Mouse (Mus musculus) CD4-positive naive resting alpha-beta T cell, adult 57 days (primary cell): ENCODE data around the gene Zfp329. TPM values are rescaled to one million over a fixed set of nuclear protein-coding genes. Genes with fewer than 3 reads are reported as not detected.

Experiments
- total RNA-seq: library from RNA; stranded (reverse); gene quantifications from one replicate; pipeline ENCODE4 v1.2.4, GENCODE M21; 2023

The Zfp329 gene
- total RNA-seq: 14.3 TPM

GRCm38 (mm10) chr7:12818521-12819295 lies at the start of gene Zfp329:
TSS of gene Zfp329 (minus strand) at chr7:12818858.

GRCm38 (mm10) chr7:12834162-12835120 lies 15.8 kb upstream of the Zfp329 start, which contains the start of gene Zfp110:
TSS of gene Zfp110 (plus strand) at chr7:12834761.

GRCm38 (mm10) chr7:12802866-12803726 lies 15.6 kb downstream of the Zfp329 start, which contains the start of gene Zscan18:
TSS of gene Zscan18 (minus strand) at chr7:12803635.

Other genes with a start within 250 kb of the Zfp329 start
- 0.09 TPM for gene Vmn2r53, start 210.1 kb downstream of the Zfp329 start, total RNA-seq
- gene Vmn2r54, start 178.5 kb downstream of the Zfp329 start, total RNA-seq: not detected
- gene Vmn2r55, start 133.9 kb downstream of the Zfp329 start, total RNA-seq: not detected
- not detected for gene Vmn2r56, start 83.9 kb downstream of the Zfp329 start, total RNA-seq
- 18.7 TPM for gene Zscan18, start 15.2 kb downstream of the Zfp329 start, total RNA-seq
- gene Zfp110, start 15.9 kb upstream of the Zfp329 start, total RNA-seq: 94.9 TPM
- gene Zfp128, start 62.3 kb upstream of the Zfp329 start, total RNA-seq: 1.8 TPM
- gene Zscan22, start 79.0 kb upstream of the Zfp329 start, total RNA-seq: 10.0 TPM
- 2,861 TPM for gene Rps5, start 103.4 kb upstream of the Zfp329 start, total RNA-seq
- 1.0 TPM for gene Rnf225, start 108.6 kb upstream of the Zfp329 start, total RNA-seq
- gene Zfp324, start 147.0 kb upstream of the Zfp329 start, total RNA-seq: 3.5 TPM
- 9.0 TPM for gene Zfp446, start 159.0 kb upstream of the Zfp329 start, total RNA-seq
- 0.41 TPM for gene Slc27a5, start 179.3 kb upstream of the Zfp329 start, total RNA-seq
- gene Trim28, start 180.3 kb upstream of the Zfp329 start, total RNA-seq: 405 TPM
- gene Zbtb45, start 191.2 kb upstream of the Zfp329 start, total RNA-seq: 17.4 TPM
- 106 TPM for gene Chmp2a, start 215.9 kb upstream of the Zfp329 start, total RNA-seq
- gene Ube2m, start 219.4 kb upstream of the Zfp329 start, total RNA-seq: 84.1 TPM
- gene Mzf1, start 235.9 kb upstream of the Zfp329 start, total RNA-seq: 0.44 TPM